Comparison of ENCODE assay signal across 8 mouse cellular contexts in genomic region chr11:51805221-51805981, GRCm38 (mm10). TPM values are rescaled to one million over a fixed set of nuclear protein-coding genes. Genes with fewer than 3 reads are reported as not detected.
DNase-seq lines count a peak whose midpoint lies in the region; ATAC-seq and TF ChIP-seq lines count a peak whose summit lies in the region.

No protein-coding gene starts in this region.

- no peak for TF ChIP-seq POLR2A in bone marrow, adult 2 months (IDR thresholded peaks at IDR 0.05; ENCODE audit: borderline replicate concordance, control insufficient read depth, low read depth, low read length)
- peak; percentile 74; the same call in 1 of the 2 replicates for TF ChIP-seq POLR2A in spleen, adult 2 months (IDR thresholded peaks at IDR 0.05; ENCODE audit: low read depth, low read length)

- DNase-seq in A20 (ENCODE audit: low read depth, low spot score) (peak; percentile 91), liver (peak; percentile 66)
- peak; percentile 90 for DNase-seq in midbrain, postnatal 0 days (ENCODE audit: low spot score)
- peak; percentile 78 to 80 for DNase-seq in spleen, adult 2 months (ENCODE audit: low read depth in 1 of 2, low spot score in 2 of 2)

- peak overlapping the region; percentile 59 for H3K27ac ChIP-seq in bone marrow, adult 2 months (ENCODE audit: control insufficient read depth, insufficient read depth, low read depth, low read length, poor library complexity)
- H3K27ac ChIP-seq in embryonic facial prominence, embryonic 15.5 days (replicated peaks) = peak overlapping the region; percentile 79
- no peak overlapping the region for H3K27ac ChIP-seq in heart, embryonic 11.5 days (ENCODE audit: low read depth, low read length)
- H3K27ac ChIP-seq in kidney, embryonic 15.5 days = peak overlapping the region; percentile 73
- H3K27ac ChIP-seq in midbrain, postnatal 0 days (ENCODE audit: low read depth, low read length) = peak overlapping the region; percentile 73
- peak overlapping the region; percentile 43 for H3K27ac ChIP-seq in spleen, adult 2 months (ENCODE audit: insufficient read depth, low read length)

- H3K4me2 ChIP-seq in embryonic facial prominence, embryonic 15.5 days (replicated peaks) = peak overlapping the region; percentile 66
- H3K4me2 ChIP-seq in heart, embryonic 11.5 days = peak overlapping the region; percentile 73
- peak overlapping the region; percentile 76 for H3K4me2 ChIP-seq in kidney, embryonic 15.5 days
- peak overlapping the region; percentile 61 for H3K4me2 ChIP-seq in midbrain, postnatal 0 days (ENCODE audit: low read depth, low read length, poor library complexity, severe bottlenecking)

- peak; percentile 27; the same call in 1 of the 2 replicates for ATAC-seq in embryonic facial prominence, embryonic 15.5 days (ENCODE audit: insufficient number of reproducible peaks, low FRiP score, low TSS enrichment, low read depth)
- ATAC-seq in heart, embryonic 11.5 days (replicated peaks; ENCODE audit: insufficient number of reproducible peaks, low FRiP score, low TSS enrichment) = peak; percentile 58
- peak; percentile 82 for ATAC-seq in kidney, embryonic 15.5 days (replicated peaks; ENCODE audit: low FRiP score)
- peak; percentile 75 for ATAC-seq in midbrain, postnatal 0 days (ENCODE audit: low FRiP score)

- no peaks in the 10 kb centered on the region for H3K36me3 ChIP-seq in embryonic facial prominence, embryonic 15.5 days
- no peaks in the 10 kb centered on the region for H3K36me3 ChIP-seq in heart, embryonic 11.5 days (ENCODE audit: control insufficient read depth, insufficient read depth, low read length)
- no peaks in the 10 kb centered on the region for H3K36me3 ChIP-seq in kidney, embryonic 15.5 days
- H3K36me3 ChIP-seq in midbrain, postnatal 0 days (ENCODE audit: insufficient read depth, low read length) = no peaks in the 10 kb centered on the region
- H3K36me3 ChIP-seq in spleen, adult 2 months (ENCODE audit: control insufficient read depth, insufficient read depth, low read length) = no peaks in the 10 kb centered on the region

- H3K27me3 ChIP-seq in embryonic facial prominence, embryonic 15.5 days = no peaks in the 10 kb centered on the region
- no peaks in the 10 kb centered on the region for H3K27me3 ChIP-seq in heart, embryonic 11.5 days (ENCODE audit: control insufficient read depth, insufficient read depth, low read length)
- no peaks in the 10 kb centered on the region for H3K27me3 ChIP-seq in kidney, embryonic 15.5 days
- no peaks in the 10 kb centered on the region for H3K27me3 ChIP-seq in midbrain, postnatal 0 days (ENCODE audit: insufficient read depth, low read length)
- no peaks in the 10 kb centered on the region for H3K27me3 ChIP-seq in spleen, adult 2 months (ENCODE audit: control insufficient read depth, insufficient read depth, low read length)

- H3K9ac ChIP-seq in embryonic facial prominence, embryonic 15.5 days = no peak overlapping the region; the same call in 1 of the 2 replicates
- peak overlapping the region; percentile 67 for H3K9ac ChIP-seq in heart, embryonic 11.5 days (ENCODE audit: low read depth, low read length)
- H3K9ac ChIP-seq in kidney, embryonic 15.5 days = peak overlapping the region; percentile 44; the same call in 1 of the 2 replicates
- H3K9ac ChIP-seq in midbrain, postnatal 0 days (replicated peaks; ENCODE audit: low read length, poor library complexity, severe bottlenecking) = peak overlapping the region; percentile 54

- no peaks in the 10 kb centered on the region for H3K4me1 ChIP-seq in bone marrow, adult 2 months (ENCODE audit: control insufficient read depth, insufficient read depth, low read length)
- H3K4me1 ChIP-seq in embryonic facial prominence, embryonic 15.5 days = peaks cover 21% of the 10 kb centered on the region
- H3K4me1 ChIP-seq in heart, embryonic 11.5 days (ENCODE audit: control insufficient read depth, insufficient read depth, low read length) = peaks cover 2% of the 10 kb centered on the region; the same call in 1 of the 2 replicates
- H3K4me1 ChIP-seq in kidney, embryonic 15.5 days = peaks cover 17% of the 10 kb centered on the region
- no peaks in the 10 kb centered on the region for H3K4me1 ChIP-seq in midbrain, postnatal 0 days (ENCODE audit: insufficient read depth, low read length)
- peaks cover 6% of the 10 kb centered on the region; the same call in 1 of the 2 replicates for H3K4me1 ChIP-seq in spleen, adult 2 months (ENCODE audit: control insufficient read depth, insufficient read depth, insufficient read length)

- no peaks in the 10 kb centered on the region for H3K9me3 ChIP-seq in embryonic facial prominence, embryonic 15.5 days (replicated peaks)
- H3K9me3 ChIP-seq in heart, embryonic 11.5 days (replicated peaks; ENCODE audit: control insufficient read depth, low read length) = no peaks in the 10 kb centered on the region
- H3K9me3 ChIP-seq in kidney, embryonic 15.5 days (replicated peaks) = no peaks in the 10 kb centered on the region
- no peaks in the 10 kb centered on the region for H3K9me3 ChIP-seq in midbrain, postnatal 0 days (ENCODE audit: low read length)

- peak overlapping the region; percentile 82 for H3K4me3 ChIP-seq in bone marrow, adult 2 months (replicated peaks; ENCODE audit: control insufficient read depth, low read depth, low read length)
- peak overlapping the region; percentile 49 for H3K4me3 ChIP-seq in embryonic facial prominence, embryonic 15.5 days (replicated peaks)
- peak overlapping the region; percentile 49 for H3K4me3 ChIP-seq in heart, embryonic 11.5 days (ENCODE audit: low read depth, low read length)
- H3K4me3 ChIP-seq in kidney, embryonic 15.5 days (replicated peaks) = peak overlapping the region; percentile 55
- peak overlapping the region; percentile 36 for H3K4me3 ChIP-seq in midbrain, postnatal 0 days (ENCODE audit: low read depth, low read length)
- H3K4me3 ChIP-seq in spleen, adult 2 months (ENCODE audit: extremely low read depth, insufficient read depth, insufficient read length) = peak overlapping the region; percentile 34; the same call in 1 of the 2 replicates

- 31% methylated on average over 17 of the region's 17 CpGs for WGBS in bone marrow, adult 2 months
- 15% methylated on average over 17 of the region's 17 CpGs for WGBS in embryonic facial prominence, embryonic 15.5 days
- 20% methylated on average over 17 of the region's 17 CpGs for WGBS in heart, embryonic 11.5 days (ENCODE audit: insufficient replicate concordance)
- WGBS in kidney, embryonic 15.5 days = 21% methylated on average over 17 of the region's 17 CpGs
- 17% methylated on average over 17 of the region's 17 CpGs for WGBS in midbrain, postnatal 0 days
- 34% methylated on average over 17 of the region's 17 CpGs for WGBS in spleen, adult 2 months

- no peak for TF ChIP-seq CTCF in bone marrow, adult 2 months (IDR thresholded peaks at IDR 0.05; ENCODE audit: control insufficient read depth, insufficient read depth, low read length)
- TF ChIP-seq CTCF in midbrain, postnatal 0 days (IDR thresholded peaks at IDR 0.05) = no peak
- no peak for TF ChIP-seq CTCF in spleen, adult 2 months (IDR thresholded peaks at IDR 0.05; ENCODE audit: extremely low read depth, insufficient read depth, insufficient read length, insufficient replicate concordance)

RNA-seq across cellular contexts. Expression of gene Sar1b, which starts 41.9 kb away (rescaled TPM):
- 5.7 and 9.3 TPM in 2 replicates for polyA plus RNA-seq in bone marrow, adult 2 months (2011; ENCODE audit: insufficient read depth, insufficient read length, low replicate concordance, missing spikeins)
- polyA plus RNA-seq in embryonic facial prominence, embryonic 15.5 days (2015; fragmentation: Nextera tagmentation; extraction: Ambion mirVana) = 111 and 116 TPM in 2 replicates
- 132 and 136 TPM in 2 replicates for polyA plus RNA-seq in heart, embryonic 11.5 days (2014; fragmentation: Nextera tagmentation; extraction: Ambion mirVana)
- polyA plus RNA-seq in kidney, embryonic 15.5 days (2015; fragmentation: Nextera tagmentation; extraction: Ambion mirVana) = 111 and 114 TPM in 2 replicates
- total RNA-seq in midbrain, postnatal 0 days (2014; rRNA removed) = 115 TPM in 2 replicates
- polyA plus RNA-seq in midbrain, postnatal 0 days (2015; fragmentation: Nextera tagmentation; extraction: Ambion mirVana) = 230 and 239 TPM in 2 replicates
- 4.5 and 5.4 TPM in 2 replicates for polyA plus RNA-seq in spleen, adult 2 months (2012; rRNA removed)

RNA-seq across cellular contexts. Expression of gene Sec24a, which starts 42.0 kb away (rescaled TPM):
- 4.0 and 4.3 TPM in 2 replicates for polyA plus RNA-seq in bone marrow, adult 2 months (2011; ENCODE audit: insufficient read depth, insufficient read length, low replicate concordance, missing spikeins)
- 15.2 and 17.4 TPM in 2 replicates for polyA plus RNA-seq in embryonic facial prominence, embryonic 15.5 days (2015; fragmentation: Nextera tagmentation; extraction: Ambion mirVana)
- polyA plus RNA-seq in heart, embryonic 11.5 days (2014; fragmentation: Nextera tagmentation; extraction: Ambion mirVana) = 14.2 and 14.5 TPM in 2 replicates
- polyA plus RNA-seq in kidney, embryonic 15.5 days (2015; fragmentation: Nextera tagmentation; extraction: Ambion mirVana) = 14.3 and 15.3 TPM in 2 replicates
- total RNA-seq in midbrain, postnatal 0 days (2014; rRNA removed) = 15.9 and 16.7 TPM in 2 replicates
- polyA plus RNA-seq in midbrain, postnatal 0 days (2015; fragmentation: Nextera tagmentation; extraction: Ambion mirVana) = 10.5 and 12.5 TPM in 2 replicates
- polyA plus RNA-seq in spleen, adult 2 months (2012; rRNA removed) = 10.0 and 13.5 TPM in 2 replicates

RNA-seq across cellular contexts. Expression of gene Jade2, which starts 52.1 kb away (rescaled TPM):
- polyA plus RNA-seq in bone marrow, adult 2 months (2011; ENCODE audit: insufficient read depth, insufficient read length, low replicate concordance, missing spikeins) = 5.5 and 5.9 TPM in 2 replicates
- 2.5 and 2.6 TPM in 2 replicates for polyA plus RNA-seq in embryonic facial prominence, embryonic 15.5 days (2015; fragmentation: Nextera tagmentation; extraction: Ambion mirVana)
- 0.21 and 0.46 TPM in 2 replicates for polyA plus RNA-seq in heart, embryonic 11.5 days (2014; fragmentation: Nextera tagmentation; extraction: Ambion mirVana)
- 0.63 and 0.81 TPM in 2 replicates for polyA plus RNA-seq in kidney, embryonic 15.5 days (2015; fragmentation: Nextera tagmentation; extraction: Ambion mirVana)
- 3.6 and 3.7 TPM in 2 replicates for total RNA-seq in midbrain, postnatal 0 days (2014; rRNA removed)
- polyA plus RNA-seq in midbrain, postnatal 0 days (2015; fragmentation: Nextera tagmentation; extraction: Ambion mirVana) = 0.95 and 0.98 TPM in 2 replicates
- polyA plus RNA-seq in spleen, adult 2 months (2012; rRNA removed) = 24.8 and 27.2 TPM in 2 replicates

Comparison
In these comparisons a context has a peak if more than half of its experiments do, and no peak if none do; other contexts are left out.
1. ATAC-seq: peak in every context shown above with its lines; median percentile 82 in kidney, embryonic 15.5 days; 75 in midbrain, postnatal 0 days; 58 in heart, embryonic 11.5 days; 27 in embryonic facial prominence, embryonic 15.5 days.
2. RNA of gene Sar1b, which starts 41.9 kb away (polyA plus RNA-seq): 230 to 239 TPM in midbrain, postnatal 0 days, 132 to 136 TPM in heart, embryonic 11.5 days, 111 to 116 TPM in embryonic facial prominence, embryonic 15.5 days and 111 to 114 TPM in kidney, embryonic 15.5 days; 5.7 to 9.3 TPM in bone marrow, adult 2 months and 4.5 to 5.4 TPM in spleen, adult 2 months; every median in the first group is over 10 times any median in the second.
3. Peak in every context shown above with its lines, with median percentiles within 50 percentile points of each other: DNase-seq, H3K4me3 ChIP-seq and H3K4me2 ChIP-seq.